Mouse (Mus musculus): ENCODE measurements around the gene Vti1b.

Gene Vti1b

GRCm38 (mm10) chr12:79138999-79139398 lies 33.5 kb downstream of the Vti1b start:
- no peak for DNase-seq (ENCODE audit: low read depth, low spot score)

- DNase-seq (ENCODE audit: low read depth, low spot score) = no peak
These were observed 35.5 kb downstream of the Vti1b start for GRCm38 (mm10) chr12:79136949-79137348.

GRCm38 (mm10) chr12:79135105-79135504 lies 37.4 kb downstream of the Vti1b start:
- DNase-seq (ENCODE audit: low read depth, low spot score) = no peak

- DNase-seq (ENCODE audit: low read depth, low spot score) = no peak
These were observed 37.8 kb downstream of the Vti1b start for GRCm38 (mm10) chr12:79134676-79135075.

GRCm38 (mm10) chr12:79131706-79132460 lies 40.6 kb downstream of the Vti1b start:
- DNase-seq (ENCODE audit: low read depth, low spot score) = no peak

GRCm38 (mm10) chr12:79131178-79131675 lies 41.2 kb downstream of the Vti1b start:
- no peak for DNase-seq (ENCODE audit: low read depth, low spot score)

- peak; percentile 4 for DNase-seq (ENCODE audit: low read depth, low spot score)
These were observed 41.9 kb downstream of the Vti1b start, which contains the start of gene Arg2 for GRCm38 (mm10) chr12:79130299-79131177. Arg2 (plus strand) TSS chr12:79130777.

- DNase-seq (ENCODE audit: low read depth, low spot score) = no peak
These were observed 49.6 kb downstream of the Vti1b start for GRCm38 (mm10) chr12:79122820-79123219.

GRCm38 (mm10) chr12:79118991-79119390 lies 53.5 kb downstream of the Vti1b start:
- DNase-seq (ENCODE audit: low read depth, low spot score) = no peak
